Mouse (Mus musculus) bone marrow, adult 2 months (tissue): ENCODE data around the gene Hoxc9. TPM values are rescaled to one million over a fixed set of nuclear protein-coding genes. Genes with fewer than 3 reads are reported as not detected.

ENCODE experiments used
- H3K27ac ChIP-seq: fragments of 200-500 bp; 2 replicates; pipeline ENCODE4 v1.5.1; 2012; ENCODE audit warnings: low read depth, mild to moderate bottlenecking, control low read depth, inconsistent platforms, low read length; ENCODE audit not compliant: control insufficient read depth, poor library complexity, insufficient read depth
- H3K4me1 ChIP-seq: fragments of 200-500 bp; 2 replicates; pipeline ENCODE4 v1.6.1; 2011; ENCODE audit warnings: low read length; ENCODE audit not compliant: control insufficient read depth, insufficient read depth
- H3K4me3 ChIP-seq: fragments of 200-500 bp; replicated peaks from 2 replicates; pipeline ENCODE3; 2011; ENCODE audit warnings: mild to moderate bottlenecking, low read depth, low read length, control low read depth; ENCODE audit not compliant: control insufficient read depth
- CTCF ChIP-seq: fragments of 200-500 bp; IDR thresholded peaks from 2 replicates; pipeline ENCODE4 v1.5.1; 2011; ENCODE audit warnings: low read length, control low read depth; ENCODE audit not compliant: control insufficient read depth, insufficient read depth
- POLR2A ChIP-seq: fragments of 200-500 bp; IDR thresholded peaks from 2 replicates; pipeline ENCODE4 v1.6.1; 2011; ENCODE audit warnings: low read depth, mild to moderate bottlenecking, control low read depth, low read length, borderline replicate concordance; ENCODE audit not compliant: control insufficient read depth
- WGBS: fragments of 180-500 bp; shearing (Covaris S2); methylation state at CpG from one replicate; pipeline ENCODE4 v1.1.7; 2018; 5-methylcytosine and 5-hydroxymethylcytosine counted together
- polyA plus RNA-seq: library from polyadenylated mRNA; stranded (reverse); fragments of >200 nt; gene quantifications from 2 replicates; pipeline ENCODE4 v1.2.4, GENCODE M21; 2011; ENCODE audit warnings: low replicate concordance; ENCODE audit not compliant: missing spikeins, insufficient read depth, insufficient read length

Gene Hoxc9
- polyA plus RNA-seq, 1 experiment = not detected

DNA sequence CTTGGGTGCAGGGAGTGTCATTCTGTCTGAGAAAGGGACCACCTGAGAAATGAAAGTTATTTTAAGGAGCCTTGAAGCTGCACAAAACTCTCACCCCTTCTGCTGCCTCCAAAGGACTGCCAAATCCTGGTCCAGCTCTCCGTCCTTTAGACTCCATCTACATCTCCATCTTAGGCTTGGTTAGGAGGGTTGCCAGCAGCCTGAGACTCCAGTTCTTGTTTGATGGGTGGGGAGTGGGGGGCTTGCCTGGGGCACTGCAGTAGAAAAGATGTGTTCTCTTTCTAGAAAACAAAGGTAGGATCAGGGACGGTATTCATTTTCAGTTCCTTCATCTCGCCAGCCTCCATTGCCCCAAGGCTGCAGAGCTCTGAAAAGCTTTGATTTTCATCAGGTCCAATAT, 21.2 kb downstream of the Hoxc9 start:
- H3K4me3 ChIP-seq = no peak overlapping the region
- H3K4me1 ChIP-seq = no peaks in the 10 kb centered on the region
- WGBS = 18% methylated on average over 3 of the region's 3 CpGs
- no peak for TF ChIP-seq POLR2A
- no peak for TF ChIP-seq CTCF
- no peak overlapping the region for H3K27ac ChIP-seq

DNA sequence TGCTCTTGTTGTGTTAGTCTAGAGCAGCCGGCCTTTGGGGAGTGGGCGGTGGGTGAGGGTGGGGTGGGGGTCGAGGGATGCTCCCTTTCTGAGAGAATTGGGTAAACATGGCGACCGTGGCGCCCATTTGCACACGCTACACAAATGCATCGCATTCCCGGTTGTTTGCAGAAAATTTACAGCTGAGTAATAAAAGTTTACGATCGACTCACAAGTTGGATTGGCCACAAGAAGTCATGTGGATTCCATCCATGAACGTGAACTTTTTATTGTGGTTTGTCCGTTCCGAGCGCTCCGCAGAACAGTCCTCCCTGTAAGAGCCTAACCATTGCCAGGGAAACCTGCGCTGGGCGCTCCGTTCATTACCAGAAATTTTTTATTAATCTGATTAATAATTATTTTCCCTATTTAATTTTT, 21.7 kb downstream of the Hoxc9 start, which contains the start of gene Hoxc6:
Hoxc6 (plus strand) TSS at position 319 of the 417 bp plus-strand sequence.
- Histone ChIP-seq H3K27ac (no peak within 1 kb of the TSS), H3K4me3 (no peak within 1 kb of the TSS), H3K4me1 (no peaks in the 10 kb centered on the region)
- 6% methylated on average over 19 of the region's 19 CpGs for WGBS
- TF ChIP-seq POLR2A (no peak), CTCF (no peak)

DNA sequence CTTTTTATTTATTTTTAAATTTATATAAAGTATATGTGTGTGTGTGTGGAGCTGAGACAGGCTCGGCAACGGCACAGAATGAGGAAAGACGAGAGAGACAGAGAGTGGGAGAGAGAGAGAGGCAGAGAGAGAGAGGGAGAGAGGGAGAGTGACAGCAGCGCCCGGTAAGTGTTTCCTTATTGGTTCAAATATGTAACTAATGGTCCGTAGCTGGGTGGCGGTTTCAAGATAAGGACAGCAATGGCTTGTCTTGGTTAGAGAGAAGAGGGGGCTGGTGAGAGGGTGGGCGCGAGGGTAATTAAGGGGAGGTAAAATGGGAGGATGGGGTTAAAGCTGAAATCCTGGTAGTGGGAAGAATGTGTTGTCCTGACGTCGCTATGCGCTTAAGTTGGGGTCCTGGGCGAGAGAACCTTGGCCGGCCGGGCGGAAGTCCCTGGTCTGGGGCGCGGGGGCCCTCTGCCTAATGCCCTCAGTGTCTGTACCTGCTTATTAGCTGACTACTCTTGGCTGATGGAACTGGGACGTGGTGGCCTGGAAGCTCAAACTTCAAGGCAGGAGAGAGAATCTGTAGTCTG, 22.5 kb downstream of the Hoxc9 start:
- Histone ChIP-seq H3K4me3 (no peak overlapping the region), H3K27ac (no peak overlapping the region), H3K4me1 (no peaks in the 10 kb centered on the region)
- TF ChIP-seq CTCF (no peak), POLR2A (no peak)
- WGBS = 2% methylated on average over 19 of the region's 19 CpGs

DNA sequence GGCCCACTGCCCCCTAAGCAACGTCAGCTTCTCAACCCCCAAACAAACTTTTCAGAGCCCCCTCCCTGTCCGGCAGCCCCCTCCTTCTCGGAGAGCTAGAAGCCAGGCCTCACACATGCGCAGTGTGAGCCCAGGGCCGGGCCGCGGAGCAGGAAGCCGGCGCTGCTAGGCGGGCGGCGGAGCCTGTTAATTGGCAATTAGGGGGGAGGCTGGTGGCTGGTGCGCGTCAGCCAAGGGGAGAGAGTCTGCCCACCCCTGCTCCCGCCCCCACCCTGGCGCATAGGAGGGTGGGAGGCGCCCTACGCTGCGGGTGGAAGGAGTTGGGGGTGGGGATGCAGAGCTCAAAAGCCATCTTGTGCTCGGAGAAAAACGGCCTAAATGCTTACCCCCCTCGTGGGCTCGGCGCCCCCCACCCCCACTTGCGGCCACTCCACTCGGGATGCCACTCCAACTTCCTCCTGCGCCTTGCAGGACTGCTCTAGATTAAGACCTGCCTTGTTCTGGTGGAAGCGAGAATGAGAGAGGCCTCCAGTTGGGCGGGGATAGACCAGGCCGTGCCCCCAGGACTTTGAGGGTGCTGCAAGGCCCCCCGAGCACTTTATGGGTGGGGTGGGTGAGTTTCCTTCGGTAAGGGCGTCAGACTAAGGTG, 23.1 kb downstream of the Hoxc9 start:
- 3% methylated on average over 33 of the region's 33 CpGs for whole genome bisulfite sequencing
- H3K27ac ChIP-seq = no peak overlapping the region
- H3K4me1 ChIP-seq = no peaks in the 10 kb centered on the region
- no peak overlapping the region for H3K4me3 ChIP-seq
- no peak for TF ChIP-seq POLR2A
- no peak for TF ChIP-seq CTCF

DNA sequence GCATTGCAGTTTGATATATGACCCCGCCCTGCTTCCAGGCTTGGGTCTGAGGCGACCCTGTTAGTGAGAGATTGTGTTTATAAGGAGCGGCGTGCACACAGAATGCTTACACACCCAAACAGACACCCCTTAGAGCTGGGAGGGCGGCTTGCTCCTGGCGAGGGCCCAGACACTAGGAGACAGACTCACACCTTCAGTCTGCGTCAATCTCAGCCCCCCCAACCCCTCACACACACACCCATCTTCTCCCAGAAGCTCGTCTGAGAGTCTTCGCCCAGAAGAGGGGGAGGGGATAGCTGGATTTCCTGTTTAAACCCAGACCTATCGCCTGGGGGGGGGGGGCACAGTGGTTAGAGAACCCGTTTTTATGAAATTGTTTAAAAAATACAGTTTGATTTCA, 23.7 kb downstream of the Hoxc9 start:
- Histone ChIP-seq H3K4me1 (no peaks in the 10 kb centered on the region), H3K27ac (no peak overlapping the region), H3K4me3 (no peak overlapping the region)
- 24% methylated on average over 11 of the region's 11 CpGs for WGBS
- TF ChIP-seq POLR2A = no peak
- TF ChIP-seq CTCF = no peak

DNA sequence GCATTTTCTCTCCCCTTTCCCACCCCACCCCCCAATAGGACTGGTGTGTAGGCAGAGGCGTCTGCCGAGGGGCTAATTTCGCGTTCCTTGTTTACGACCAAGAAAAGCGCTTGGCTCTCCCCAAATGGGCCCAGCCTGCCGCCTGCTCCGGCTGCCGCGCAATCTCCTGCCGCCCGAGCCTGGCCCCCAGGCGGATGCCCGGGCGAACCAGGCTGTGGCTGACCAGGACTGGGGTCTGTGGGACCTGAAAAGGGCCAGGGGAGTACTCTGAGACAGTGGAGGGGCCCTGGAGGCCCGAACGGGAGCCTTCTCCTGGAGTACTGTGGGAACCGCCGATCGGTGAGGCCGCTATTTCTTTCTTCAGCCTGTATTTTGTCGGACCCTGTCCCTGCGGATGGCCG, 24.3 kb downstream of the Hoxc9 start:
- TF ChIP-seq CTCF (no peak), POLR2A (no peak)
- Histone ChIP-seq H3K27ac (peak overlapping the region; percentile 22; the same call in 1 of the 2 replicates), H3K4me1 (no peaks in the 10 kb centered on the region), H3K4me3 (no peak overlapping the region)
- WGBS = 24% methylated on average over 24 of the region's 24 CpGs

DNA sequence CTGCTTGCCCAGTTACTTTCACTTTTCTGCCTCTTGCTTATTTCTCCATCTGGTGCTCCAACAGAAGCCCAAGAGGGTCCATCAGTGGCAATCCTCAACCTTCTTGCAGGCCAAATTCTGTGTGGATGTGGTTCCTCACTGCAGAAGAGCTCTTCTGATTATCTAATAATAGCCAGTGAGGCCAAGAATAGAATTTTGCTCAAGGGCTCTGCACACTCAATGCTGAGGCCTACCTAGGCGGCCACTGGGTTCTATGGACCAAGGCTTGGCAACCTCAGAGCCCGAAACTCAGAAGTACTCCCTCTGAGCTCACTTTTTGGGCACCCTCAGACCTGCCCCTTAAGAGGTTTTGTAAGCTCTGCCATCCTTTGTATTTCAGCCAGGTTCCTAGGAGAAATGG, 25.1 kb downstream of the Hoxc9 start:
- TF ChIP-seq POLR2A (no peak), CTCF (no peak)
- Histone ChIP-seq H3K27ac (no peak overlapping the region), H3K4me1 (no peaks in the 10 kb centered on the region), H3K4me3 (no peak overlapping the region)
- WGBS = 57% methylated on average over 2 of the region's 2 CpGs

DNA sequence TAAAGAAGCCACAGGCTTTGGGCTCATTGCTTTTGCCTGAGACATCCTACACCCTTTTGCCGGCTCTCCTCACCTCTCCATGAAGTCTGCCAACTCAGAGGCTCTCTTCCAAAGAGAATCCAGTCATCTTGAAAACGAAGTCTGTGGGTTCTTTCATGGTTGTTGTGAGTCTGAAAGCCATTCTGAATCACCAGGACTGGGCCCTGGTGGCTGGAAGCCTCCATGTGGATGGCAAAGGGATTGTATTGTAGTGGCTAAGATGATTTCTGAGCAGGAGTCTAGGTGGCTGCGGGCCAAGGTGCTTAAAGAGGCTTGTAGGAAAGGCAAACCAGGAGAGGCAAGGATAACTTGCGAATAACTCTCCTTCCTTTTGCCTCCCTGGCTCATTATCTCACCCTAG, 25.9 kb downstream of the Hoxc9 start:
- Histone ChIP-seq H3K4me1 (no peaks in the 10 kb centered on the region), H3K4me3 (no peak overlapping the region), H3K27ac (no peak overlapping the region)
- TF ChIP-seq POLR2A (no peak), CTCF (no peak)
- 69% methylated on average over 4 of the region's 4 CpGs for WGBS
